Mouse (Mus musculus) lung, embryonic 15.5 days (tissue): ENCODE results near the gene Uvrag. TPM values are rescaled to one million over a fixed set of nuclear protein-coding genes. Genes with fewer than 3 reads are reported as not detected.

Experiments used
- ATAC-seq: fragments of 200-750 bp; cut with Nextera tagmentation; 2 replicates; pipeline ENCODE4 v1.8.0; 2017; ENCODE audit warnings: moderate number of reproducible peaks, borderline replicate concordance; ENCODE audit not compliant: low FRiP score, low TSS enrichment; ENCODE audit errors: extremely low read depth
- H3K27ac ChIP-seq: fragments of 300-500 bp; sonication (generic); 2 replicates; pipeline ENCODE4 v1.5.1; 2015; ENCODE audit warnings: moderate library complexity, mild to moderate bottlenecking, inconsistent platforms
- H3K27me3 ChIP-seq: fragments of 300-500 bp; sonication (generic); 2 replicates; pipeline ENCODE4 v1.6.1; 2015; ENCODE audit warnings: inconsistent platforms
- H3K36me3 ChIP-seq: fragments of 300-500 bp; sonication (generic); 2 replicates; pipeline ENCODE4 v1.6.1; 2015; ENCODE audit warnings: inconsistent platforms
- H3K4me1 ChIP-seq: fragments of 300-500 bp; sonication (generic); 2 replicates; pipeline ENCODE4 v1.6.1; 2015; ENCODE audit warnings: inconsistent platforms
- H3K4me2 ChIP-seq: fragments of 300-500 bp; sonication (generic); 2 replicates; pipeline ENCODE4 v1.6.1; 2015; ENCODE audit warnings: inconsistent platforms, mild to moderate bottlenecking, moderate library complexity
- H3K4me3 ChIP-seq: fragments of 300-500 bp; sonication (generic); 2 replicates; pipeline ENCODE4 v1.5.1; 2015; ENCODE audit warnings: mild to moderate bottlenecking, inconsistent platforms
- H3K9ac ChIP-seq: fragments of 300-500 bp; sonication (generic); 2 replicates; pipeline ENCODE4 v1.6.1; 2015; ENCODE audit warnings: inconsistent platforms
- H3K9me3 ChIP-seq: fragments of 300-500 bp; sonication (generic); 2 replicates; pipeline ENCODE4 v1.6.1; 2016; ENCODE audit warnings: inconsistent platforms
- WGBS: fragments of 180-500 bp; shearing (Covaris S2); methylation state at CpG from one replicate; pipeline ENCODE4 v1.1.7; 2015; 5-methylcytosine and 5-hydroxymethylcytosine counted together
- polyA plus RNA-seq: library from polyadenylated mRNA; unstranded; fragments of >200 nt; fragmentation: Nextera tagmentation; extraction: Ambion mirVana; gene quantifications from 2 replicates; pipeline ENCODE4 v1.2.1, GENCODE M21; 2015

The Uvrag gene
- polyA plus RNA-seq, 1 experiment from 2014 or later: 23.7 TPM

DNA sequence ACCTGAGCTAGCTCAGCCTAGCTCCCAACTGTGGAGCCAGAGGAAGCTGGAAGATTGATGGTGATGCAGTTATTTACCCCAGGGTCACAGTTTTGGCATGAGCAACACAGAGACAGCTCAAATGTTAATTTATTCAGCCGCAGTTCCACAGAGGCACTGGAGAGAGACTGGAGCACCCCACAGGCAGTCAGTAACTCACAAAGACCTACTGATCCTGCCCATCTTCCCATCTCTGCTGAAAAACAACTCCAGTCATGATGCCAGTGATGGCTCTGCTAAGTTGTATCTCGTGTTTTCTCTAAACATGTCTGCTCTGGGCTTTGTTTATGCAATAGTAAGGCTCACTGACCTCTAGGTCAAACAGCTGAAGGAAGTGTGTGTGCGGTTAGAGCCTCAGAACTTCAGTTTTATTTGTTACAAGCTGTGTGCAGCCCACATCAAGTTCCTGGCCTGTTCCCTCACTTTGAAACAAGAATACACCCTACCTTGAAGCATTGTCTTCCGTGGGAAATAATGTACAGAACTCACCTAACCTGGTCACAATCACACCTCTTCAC lies 34.1 kb downstream of the Uvrag start:
- Histone ChIP-seq H3K9me3 (no peaks in the 10 kb centered on the region), H3K4me3 (no peak overlapping the region), H3K36me3 (no peaks in the 10 kb centered on the region), H3K9ac (no peak overlapping the region), H3K27ac (peak overlapping the region; percentile 32; the same call in 1 of the 2 replicates), H3K4me1 (peaks cover 24% of the 10 kb centered on the region), H3K27me3 (no peaks in the 10 kb centered on the region), H3K4me2 (no peak overlapping the region)
- 24% methylated on average over 4 of the region's 4 CpGs for WGBS
- 0 out of 2 replicates have a peak, but pooled peaks have one; percentile 40 for ATAC-seq

- Histone ChIP-seq H3K27ac (peak overlapping the region; percentile 46; the same call in 1 of the 2 replicates), H3K36me3 (peaks cover 13% of the 10 kb centered on the region; the same call in 1 of the 2 replicates), H3K4me2 (no peak overlapping the region), H3K27me3 (no peaks in the 10 kb centered on the region), H3K9ac (no peak overlapping the region), H3K9me3 (no peaks in the 10 kb centered on the region), H3K4me3 (no peak overlapping the region), H3K4me1 (peaks cover 36% of the 10 kb centered on the region)
- no peak for ATAC-seq
- WGBS: 30% methylated on average over 11 of the region's 11 CpGs
These were observed 39.0 kb downstream of the Uvrag start for GRCm38 (mm10) chr7:99101767-99102593.

- Histone ChIP-seq H3K36me3 (peaks cover 17% of the 10 kb centered on the region; the same call in 1 of the 2 replicates), H3K4me1 (peaks cover 29% of the 10 kb centered on the region), H3K4me2 (no peak overlapping the region), H3K27me3 (no peaks in the 10 kb centered on the region), H3K27ac (no peak overlapping the region), H3K9me3 (no peaks in the 10 kb centered on the region), H3K4me3 (no peak overlapping the region), H3K9ac (no peak overlapping the region)
- WGBS: 20% methylated on average over 2 of the region's 2 CpGs
- ATAC-seq: no peak
These were observed 39.9 kb downstream of the Uvrag start for GRCm38 (mm10) chr7:99101076-99101475.

DNA sequence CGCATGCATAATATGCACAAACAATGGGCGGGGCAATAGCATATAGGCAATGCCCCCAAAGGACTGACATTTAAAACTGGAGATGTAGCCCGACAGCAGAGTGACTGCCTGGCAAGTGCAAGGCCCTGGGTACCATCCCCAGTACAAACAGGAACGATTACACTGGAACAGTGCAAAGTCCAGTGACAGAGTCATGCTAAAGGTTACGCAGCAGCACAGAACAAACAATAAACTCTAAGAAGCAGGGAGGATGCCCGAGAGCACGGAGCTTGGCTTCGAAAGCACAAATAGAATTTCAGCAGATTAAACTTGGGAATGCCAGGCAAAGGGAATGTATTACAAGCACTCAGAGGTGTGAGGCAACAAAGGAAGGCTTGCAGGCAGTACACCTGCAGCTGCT lies 40.4 kb downstream of the Uvrag start:
- Histone ChIP-seq H3K27ac (no peak overlapping the region), H3K9me3 (no peaks in the 10 kb centered on the region), H3K9ac (no peak overlapping the region), H3K4me2 (no peak overlapping the region), H3K4me1 (peaks cover 29% of the 10 kb centered on the region), H3K36me3 (peaks cover 17% of the 10 kb centered on the region; the same call in 1 of the 2 replicates), H3K27me3 (no peaks in the 10 kb centered on the region), H3K4me3 (no peak overlapping the region)
- WGBS: 57% methylated on average over 8 of the region's 8 CpGs
- ATAC-seq: no peak

DNA sequence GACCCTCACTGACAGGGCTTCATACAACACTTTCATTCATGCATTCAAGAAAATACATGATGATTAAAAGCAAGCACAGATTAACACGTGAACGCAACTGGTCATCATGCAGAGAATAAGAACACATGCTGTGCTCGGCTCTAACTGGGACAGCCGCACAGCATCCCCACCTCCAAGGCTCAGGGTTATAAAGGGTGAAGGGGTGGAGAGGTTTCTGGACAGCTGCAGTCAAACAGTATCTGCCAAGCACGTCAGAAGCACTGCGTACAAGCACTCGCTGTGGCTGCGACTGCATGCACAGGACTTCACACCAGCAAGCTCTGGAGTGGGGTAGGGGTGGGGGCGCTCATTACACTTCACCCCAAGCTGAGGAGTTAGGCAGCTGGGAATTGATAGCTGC lies 40.9 kb downstream of the Uvrag start:
- WGBS: 44% methylated on average over 9 of the region's 9 CpGs
- no peaks in the 10 kb centered on the region for H3K9me3 ChIP-seq
- H3K36me3 ChIP-seq: peaks cover 18% of the 10 kb centered on the region; the same call in 1 of the 2 replicates
- no peak overlapping the region for H3K27ac ChIP-seq
- no peak for ATAC-seq
- H3K4me3 ChIP-seq: no peak overlapping the region
- H3K9ac ChIP-seq: no peak overlapping the region
- H3K27me3 ChIP-seq: no peaks in the 10 kb centered on the region
- H3K4me2 ChIP-seq: no peak overlapping the region
- peaks cover 29% of the 10 kb centered on the region for H3K4me1 ChIP-seq

- no peak overlapping the region for H3K27ac ChIP-seq
- no peak overlapping the region for H3K4me3 ChIP-seq
- H3K27me3 ChIP-seq: no peaks in the 10 kb centered on the region
- H3K36me3 ChIP-seq: peaks cover 29% of the 10 kb centered on the region; the same call in 1 of the 2 replicates
- 70% methylated on average over 7 of the region's 7 CpGs for WGBS
- H3K4me2 ChIP-seq: no peak overlapping the region
- ATAC-seq: no peak
- no peaks in the 10 kb centered on the region for H3K9me3 ChIP-seq
- no peak overlapping the region for H3K9ac ChIP-seq
- H3K4me1 ChIP-seq: peaks cover 28% of the 10 kb centered on the region
These were observed 43.2 kb downstream of the Uvrag start for GRCm38 (mm10) chr7:99097781-99098180.

GRCm38 (mm10) chr7:99097128-99097527 lies 43.8 kb downstream of the Uvrag start:
- H3K27me3 ChIP-seq: no peaks in the 10 kb centered on the region
- no peak overlapping the region for H3K9ac ChIP-seq
- WGBS: 80% methylated on average over 2 of the region's 2 CpGs
- ATAC-seq: no peak
- no peak overlapping the region for H3K4me3 ChIP-seq
- no peak overlapping the region for H3K4me2 ChIP-seq
- H3K9me3 ChIP-seq: no peaks in the 10 kb centered on the region
- H3K36me3 ChIP-seq: peaks cover 29% of the 10 kb centered on the region; the same call in 1 of the 2 replicates
- no peak overlapping the region for H3K27ac ChIP-seq
- H3K4me1 ChIP-seq: peaks cover 21% of the 10 kb centered on the region

DNA sequence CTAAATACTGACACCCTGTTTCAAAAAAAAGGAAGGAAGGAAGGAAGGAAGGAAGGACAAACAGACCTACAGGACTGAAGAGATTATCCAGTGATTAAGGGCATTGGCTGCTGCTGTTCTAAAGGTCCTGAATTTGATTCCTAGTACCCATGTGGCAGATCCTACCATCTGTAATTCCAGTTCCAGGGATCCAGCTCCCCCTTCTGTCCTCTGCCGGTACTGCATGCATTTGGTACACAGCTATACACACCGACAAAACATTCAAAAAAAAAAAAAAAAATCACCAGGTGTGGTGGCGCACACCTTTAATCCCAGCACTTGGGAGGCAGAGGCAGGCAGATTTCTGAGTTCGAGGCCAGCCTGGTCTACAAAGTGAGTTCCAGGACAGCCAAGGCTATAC lies 45.8 kb downstream of the Uvrag start:
- Histone ChIP-seq H3K27ac (no peak overlapping the region), H3K4me3 (no peak overlapping the region), H3K4me2 (no peak overlapping the region), H3K27me3 (no peaks in the 10 kb centered on the region), H3K36me3 (peaks cover 29% of the 10 kb centered on the region; the same call in 1 of the 2 replicates), H3K9me3 (no peaks in the 10 kb centered on the region), H3K9ac (no peak overlapping the region), H3K4me1 (peaks cover 4% of the 10 kb centered on the region)
- no peak for ATAC-seq
- WGBS: 81% methylated on average over 4 of the region's 4 CpGs

DNA sequence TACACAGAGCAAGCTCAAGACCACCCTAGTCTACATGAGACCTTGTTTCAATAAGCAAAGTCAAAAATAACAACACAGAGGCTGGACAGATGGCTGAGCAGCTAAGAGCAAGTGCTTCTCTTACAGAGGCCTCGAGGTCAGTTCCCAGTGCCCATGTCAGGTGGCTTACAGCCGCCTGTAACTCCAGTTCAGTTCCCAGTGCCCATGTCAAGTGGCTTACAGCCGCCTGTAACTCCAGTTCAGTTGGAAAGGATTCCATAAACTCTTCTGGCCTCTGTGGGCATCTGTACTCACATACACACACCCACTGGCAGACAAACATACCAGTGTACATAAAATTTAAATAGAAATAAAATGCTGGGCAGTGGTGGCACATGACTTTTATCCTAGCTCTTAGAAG lies 46.6 kb downstream of the Uvrag start:
- no peaks in the 10 kb centered on the region for H3K9me3 ChIP-seq
- H3K27me3 ChIP-seq: no peaks in the 10 kb centered on the region
- H3K4me2 ChIP-seq: no peak overlapping the region
- H3K4me3 ChIP-seq: no peak overlapping the region
- H3K27ac ChIP-seq: no peak overlapping the region
- no peak overlapping the region for H3K9ac ChIP-seq
- H3K36me3 ChIP-seq: peaks cover 29% of the 10 kb centered on the region; the same call in 1 of the 2 replicates
- 85% methylated on average over 3 of the region's 3 CpGs for WGBS
- no peaks in the 10 kb centered on the region for H3K4me1 ChIP-seq
- ATAC-seq: no peak

- ATAC-seq: no peak
- 74% methylated on average over 17 of the region's 17 CpGs for WGBS
- no peaks in the 10 kb centered on the region for H3K27me3 ChIP-seq
- peaks cover 27% of the 10 kb centered on the region; the same call in 1 of the 2 replicates for H3K36me3 ChIP-seq
- no peak overlapping the region for H3K4me3 ChIP-seq
- no peak overlapping the region for H3K27ac ChIP-seq
- no peaks in the 10 kb centered on the region for H3K4me1 ChIP-seq
- no peaks in the 10 kb centered on the region for H3K9me3 ChIP-seq
- no peak overlapping the region for H3K9ac ChIP-seq
- H3K4me2 ChIP-seq: no peak overlapping the region
These were observed 48.9 kb downstream of the Uvrag start for GRCm38 (mm10) chr7:99091915-99092645.

- H3K4me3 ChIP-seq: no peak overlapping the region
- peaks cover 6% of the 10 kb centered on the region; the same call in 1 of the 2 replicates for H3K4me1 ChIP-seq
- H3K9me3 ChIP-seq: no peaks in the 10 kb centered on the region
- H3K27ac ChIP-seq: no peak overlapping the region
- H3K4me2 ChIP-seq: no peak overlapping the region
- H3K36me3 ChIP-seq: peaks cover 19% of the 10 kb centered on the region; the same call in 1 of the 2 replicates
- ATAC-seq: no peak
- 88% methylated on average over 4 of the region's 4 CpGs for WGBS
- H3K27me3 ChIP-seq: no peaks in the 10 kb centered on the region
- no peak overlapping the region for H3K9ac ChIP-seq
These were observed 51.2 kb downstream of the Uvrag start for GRCm38 (mm10) chr7:99089716-99090115.
